Mouse (Mus musculus): ENCODE results near the gene Kif6. TPM values are rescaled to one million over a fixed set of nuclear protein-coding genes. Genes with fewer than 3 reads are reported as not detected.

Kif6 gene
- polyA plus RNA-seq, 1 experiment from 2014 or later = 2.5 TPM

- 0 out of 2 replicates have a peak, but pooled peaks cover 2% of the 10 kb centered on the region for H3K4me1 ChIP-seq (ENCODE audit: control insufficient read depth, insufficient read depth, low read length)
- no peaks in the 10 kb centered on the region for H3K9me3 ChIP-seq (replicated peaks; ENCODE audit: control insufficient read depth, low read length, poor library complexity, severe bottlenecking)
- no peak overlapping the region for H3K9ac ChIP-seq (ENCODE audit: low read depth, low read length)
- H3K4me3 ChIP-seq (ENCODE audit: low read depth, low read length) = no peak overlapping the region
- ATAC-seq = no peak
- no peaks in the 10 kb centered on the region for H3K36me3 ChIP-seq (ENCODE audit: control insufficient read depth, insufficient read depth, low read length)
- WGBS = 89% methylated on average over 7 of the region's 7 CpGs
- H3K4me2 ChIP-seq (ENCODE audit: low read length) = no peak overlapping the region
- H3K27me3 ChIP-seq (ENCODE audit: control insufficient read depth, insufficient read depth, low read depth, low read length) = no peaks in the 10 kb centered on the region
- H3K27ac ChIP-seq (ENCODE audit: low read length) = no peak overlapping the region
These were observed 34.5 kb downstream of the Kif6 start for GRCm38 (mm10) chr17:49649394-49649793.

- no peak for ATAC-seq
- H3K27ac ChIP-seq (ENCODE audit: low read length) = no peak overlapping the region
- H3K36me3 ChIP-seq (ENCODE audit: control insufficient read depth, insufficient read depth, low read length) = no peaks in the 10 kb centered on the region
- no peak overlapping the region for H3K4me3 ChIP-seq (ENCODE audit: low read depth, low read length)
- no peak overlapping the region for H3K4me2 ChIP-seq (ENCODE audit: low read length)
- H3K4me1 ChIP-seq (ENCODE audit: control insufficient read depth, insufficient read depth, low read length) = 0 out of 2 replicates have a peak, but pooled peaks cover 2% of the 10 kb centered on the region
- H3K9me3 ChIP-seq (replicated peaks; ENCODE audit: control insufficient read depth, low read length, poor library complexity, severe bottlenecking) = no peaks in the 10 kb centered on the region
- H3K27me3 ChIP-seq (ENCODE audit: control insufficient read depth, insufficient read depth, low read depth, low read length) = no peaks in the 10 kb centered on the region
- 87% methylated on average over 4 of the region's 4 CpGs for WGBS
- H3K9ac ChIP-seq (ENCODE audit: low read depth, low read length) = no peak overlapping the region
These were observed 35.4 kb downstream of the Kif6 start for GRCm38 (mm10) chr17:49650366-49650765.

- no peak overlapping the region for H3K9ac ChIP-seq (ENCODE audit: low read depth, low read length)
- H3K4me1 ChIP-seq (ENCODE audit: control insufficient read depth, insufficient read depth, low read length) = 0 out of 2 replicates have a peak, but pooled peaks cover 2% of the 10 kb centered on the region
- H3K4me3 ChIP-seq (ENCODE audit: low read depth, low read length) = no peak overlapping the region
- H3K27me3 ChIP-seq (ENCODE audit: control insufficient read depth, insufficient read depth, low read depth, low read length) = no peaks in the 10 kb centered on the region
- no peak overlapping the region for H3K27ac ChIP-seq (ENCODE audit: low read length)
- H3K4me2 ChIP-seq (ENCODE audit: low read length) = no peak overlapping the region
- ATAC-seq = peak; percentile 80
- H3K36me3 ChIP-seq (ENCODE audit: control insufficient read depth, insufficient read depth, low read length) = no peaks in the 10 kb centered on the region
- WGBS = 46% methylated on average over 3 of the region's 3 CpGs
- H3K9me3 ChIP-seq (replicated peaks; ENCODE audit: control insufficient read depth, low read length, poor library complexity, severe bottlenecking) = no peaks in the 10 kb centered on the region
These were observed 37.4 kb downstream of the Kif6 start for GRCm38 (mm10) chr17:49652357-49652756.

GRCm38 (mm10) chr17:49652800-49653199 is 37.9 kb downstream of the Kif6 start:
- 41% methylated on average over 5 of the region's 5 CpGs for WGBS
- no peaks in the 10 kb centered on the region for H3K36me3 ChIP-seq (ENCODE audit: control insufficient read depth, insufficient read depth, low read length)
- ATAC-seq = no peak

GRCm38 (mm10) chr17:49661626-49662025 is 46.7 kb downstream of the Kif6 start:
- Histone ChIP-seq H3K27me3 (ENCODE audit: control insufficient read depth, insufficient read depth, low read depth, low read length) (no peaks in the 10 kb centered on the region), H3K9me3 (replicated peaks; ENCODE audit: control insufficient read depth, low read length, poor library complexity, severe bottlenecking) (no peaks in the 10 kb centered on the region), H3K4me2 (ENCODE audit: low read length) (no peak overlapping the region), H3K36me3 (ENCODE audit: control insufficient read depth, insufficient read depth, low read length) (no peaks in the 10 kb centered on the region), H3K4me1 (ENCODE audit: control insufficient read depth, insufficient read depth, low read length) (no peaks in the 10 kb centered on the region), H3K9ac (ENCODE audit: low read depth, low read length) (no peak overlapping the region), H3K27ac (ENCODE audit: low read length) (no peak overlapping the region), H3K4me3 (ENCODE audit: low read depth, low read length) (no peak overlapping the region)
- 84% methylated on average over 6 of the region's 6 CpGs for WGBS
- no peak for ATAC-seq

More at GRCm38 (mm10) chr17:49652800-49653199, 37.9 kb downstream of the Kif6 start:
- Histone ChIP-seq H3K27ac (ENCODE audit: low read length) (no peak overlapping the region), H3K4me2 (ENCODE audit: low read length) (no peak overlapping the region), H3K4me1 (ENCODE audit: control insufficient read depth, insufficient read depth, low read length) (0 out of 2 replicates have a peak, but pooled peaks cover 2% of the 10 kb centered on the region), H3K27me3 (ENCODE audit: control insufficient read depth, insufficient read depth, low read depth, low read length) (no peaks in the 10 kb centered on the region), H3K4me3 (ENCODE audit: low read depth, low read length) (no peak overlapping the region), H3K9me3 (replicated peaks; ENCODE audit: control insufficient read depth, low read length, poor library complexity, severe bottlenecking) (no peaks in the 10 kb centered on the region), H3K9ac (ENCODE audit: low read depth, low read length) (no peak overlapping the region)

- H3K27ac ChIP-seq (ENCODE audit: low read length) = no peak overlapping the region
- no peaks in the 10 kb centered on the region for H3K9me3 ChIP-seq (replicated peaks; ENCODE audit: control insufficient read depth, low read length, poor library complexity, severe bottlenecking)
- H3K4me3 ChIP-seq (ENCODE audit: low read depth, low read length) = no peak overlapping the region
- no peaks in the 10 kb centered on the region for H3K4me1 ChIP-seq (ENCODE audit: control insufficient read depth, insufficient read depth, low read length)
- no peak for ATAC-seq
- H3K27me3 ChIP-seq (ENCODE audit: control insufficient read depth, insufficient read depth, low read depth, low read length) = no peaks in the 10 kb centered on the region
- H3K4me2 ChIP-seq (ENCODE audit: low read length) = no peak overlapping the region
- no peaks in the 10 kb centered on the region for H3K36me3 ChIP-seq (ENCODE audit: control insufficient read depth, insufficient read depth, low read length)
- H3K9ac ChIP-seq (ENCODE audit: low read depth, low read length) = no peak overlapping the region
- 97% methylated on average over 5 of the region's 5 CpGs for WGBS
These were observed 51.8 kb downstream of the Kif6 start for GRCm38 (mm10) chr17:49666728-49667127.

- 92% methylated on average over 6 of the region's 6 CpGs for WGBS
These were observed 53.4 kb downstream of the Kif6 start for GRCm38 (mm10) chr17:49668296-49668695.

GRCm38 (mm10) chr17:49671921-49672339 is 57.0 kb downstream of the Kif6 start:
- Histone ChIP-seq H3K4me2 (ENCODE audit: low read length) (no peak overlapping the region), H3K27me3 (ENCODE audit: control insufficient read depth, insufficient read depth, low read depth, low read length) (no peaks in the 10 kb centered on the region), H3K27ac (ENCODE audit: low read length) (no peak overlapping the region), H3K9ac (ENCODE audit: low read depth, low read length) (no peak overlapping the region), H3K9me3 (replicated peaks; ENCODE audit: control insufficient read depth, low read length, poor library complexity, severe bottlenecking) (no peaks in the 10 kb centered on the region), H3K4me1 (ENCODE audit: control insufficient read depth, insufficient read depth, low read length) (no peaks in the 10 kb centered on the region), H3K4me3 (ENCODE audit: low read depth, low read length) (no peak overlapping the region), H3K36me3 (ENCODE audit: control insufficient read depth, insufficient read depth, low read length) (no peaks in the 10 kb centered on the region)
- ATAC-seq = peak; percentile 67
- WGBS = 66% methylated on average over 6 of the region's 6 CpGs

More at GRCm38 (mm10) chr17:49668296-49668695, 53.4 kb downstream of the Kif6 start:
- Histone ChIP-seq H3K9ac (ENCODE audit: low read depth, low read length) (no peak overlapping the region), H3K4me1 (ENCODE audit: control insufficient read depth, insufficient read depth, low read length) (no peaks in the 10 kb centered on the region), H3K4me3 (ENCODE audit: low read depth, low read length) (no peak overlapping the region), H3K9me3 (replicated peaks; ENCODE audit: control insufficient read depth, low read length, poor library complexity, severe bottlenecking) (no peaks in the 10 kb centered on the region), H3K36me3 (ENCODE audit: control insufficient read depth, insufficient read depth, low read length) (no peaks in the 10 kb centered on the region), H3K4me2 (ENCODE audit: low read length) (no peak overlapping the region), H3K27ac (ENCODE audit: low read length) (no peak overlapping the region), H3K27me3 (ENCODE audit: control insufficient read depth, insufficient read depth, low read depth, low read length) (no peaks in the 10 kb centered on the region)
- no peak for ATAC-seq

- no peak overlapping the region for H3K4me2 ChIP-seq (ENCODE audit: low read length)
- H3K4me1 ChIP-seq (ENCODE audit: control insufficient read depth, insufficient read depth, low read length) = no peaks in the 10 kb centered on the region
- no peak overlapping the region for H3K9ac ChIP-seq (ENCODE audit: low read depth, low read length)
- H3K27ac ChIP-seq (ENCODE audit: low read length) = no peak overlapping the region
- WGBS = 81% methylated on average over 5 of the region's 5 CpGs
- no peak overlapping the region for H3K4me3 ChIP-seq (ENCODE audit: low read depth, low read length)
- ATAC-seq = peak; percentile 42
- no peaks in the 10 kb centered on the region for H3K9me3 ChIP-seq (replicated peaks; ENCODE audit: control insufficient read depth, low read length, poor library complexity, severe bottlenecking)
- H3K36me3 ChIP-seq (ENCODE audit: control insufficient read depth, insufficient read depth, low read length) = no peaks in the 10 kb centered on the region
- no peaks in the 10 kb centered on the region for H3K27me3 ChIP-seq (ENCODE audit: control insufficient read depth, insufficient read depth, low read depth, low read length)
These were observed 57.5 kb downstream of the Kif6 start for GRCm38 (mm10) chr17:49672421-49672820.

All from midbrain, embryonic 16.5 days (tissue).